Comparison of ENCODE assay signal across 10 mouse cellular contexts in genomic region chr5:88711128-88711527, GRCm38 (mm10). TPM values are rescaled to one million over a fixed set of nuclear protein-coding genes. Genes with fewer than 3 reads are reported as not detected.
DNase-seq lines count a peak whose midpoint lies in the region; ATAC-seq and TF ChIP-seq lines count a peak whose summit lies in the region.
"Had no signal": no experiment of that assay in that cellular context is flagged by ENCODE, and none has a peak within 500 bp of the region (broad histone marks: within the 10 kb centered on the region; RNA-seq: fewer than 3 reads in every experiment).

No protein-coding gene starts in this region.

- H3K4me1 ChIP-seq in lung, embryonic 14.5 days (ENCODE audit: insufficient read depth): no peaks in the 10 kb centered on the region
- no peaks in the 10 kb centered on the region for H3K4me1 ChIP-seq in lung, adult 2 months (ENCODE audit: control insufficient read depth, insufficient read depth, low read length)
- peaks cover 12% of the 10 kb centered on the region; the same call in 1 of the 2 replicates for H3K4me1 ChIP-seq in lung, embryonic 15.5 days
- H3K4me1 ChIP-seq in liver, embryonic 11.5 days (replicated peaks; ENCODE audit: control insufficient read depth, insufficient read depth, low read length): no peaks in the 10 kb centered on the region

- no peaks in the 10 kb centered on the region for H3K9me3 ChIP-seq in lung, embryonic 14.5 days (ENCODE audit: low read depth, low read length)
- no peaks in the 10 kb centered on the region for H3K9me3 ChIP-seq in lung, embryonic 15.5 days
- H3K9me3 ChIP-seq in liver, embryonic 11.5 days (ENCODE audit: control insufficient read depth, low read length): no peaks in the 10 kb centered on the region

- H3K27me3 ChIP-seq in lung, embryonic 14.5 days (ENCODE audit: insufficient read depth, low read length): no peaks in the 10 kb centered on the region
- no peaks in the 10 kb centered on the region for H3K27me3 ChIP-seq in lung, embryonic 15.5 days
- no peaks in the 10 kb centered on the region for H3K27me3 ChIP-seq in liver, embryonic 11.5 days (replicated peaks; ENCODE audit: control insufficient read depth, insufficient read depth, low read length)

- peak; percentile 74 for ATAC-seq in lung, embryonic 14.5 days (ENCODE audit: insufficient read depth)
- peak; percentile 59; the same call in 1 of the 2 replicates for ATAC-seq in lung, embryonic 15.5 days (ENCODE audit: borderline replicate concordance, extremely low read depth, low FRiP score, low TSS enrichment)
- no peak for ATAC-seq in liver, embryonic 11.5 days (replicated peaks; ENCODE audit: low FRiP score)
- ATAC-seq: activated CD4-positive, CD25-positive, alpha-beta regulatory T cell, adult 4 months had no signal

- no peaks in the 10 kb centered on the region for H3K36me3 ChIP-seq in lung, embryonic 14.5 days (ENCODE audit: insufficient read depth)
- no peaks in the 10 kb centered on the region for H3K36me3 ChIP-seq in lung, embryonic 15.5 days
- no peaks in the 10 kb centered on the region for H3K36me3 ChIP-seq in liver, embryonic 11.5 days (ENCODE audit: control insufficient read depth, insufficient read depth, low read length)

- H3K9ac ChIP-seq in lung, embryonic 14.5 days: no peak overlapping the region
- no peak overlapping the region for H3K9ac ChIP-seq in lung, embryonic 15.5 days
- no peak overlapping the region for H3K9ac ChIP-seq in liver, embryonic 11.5 days (ENCODE audit: low read depth, low read length)

- DNase-seq in gastrocnemius, adult 2 months: no peak
- DNase-seq in gastrocnemius, postnatal 14 days: no peak
- peak; percentile 23 for DNase-seq in lung, embryonic 14.5 days
- DNase-seq in lung, adult 2 months: no peak
- no peak for DNase-seq in adrenal gland, adult 8-10 months
- no peak for DNase-seq in left cerebral cortex, adult 8-10 months (ENCODE audit: low spot score in 2 of 2)
- no peak for DNase-seq in liver, embryonic 11.5 days (ENCODE audit: low spot score)
- DNase-seq: cerebellum, adult 8-10 months had no signal

- intact Hi-C loops in gastrocnemius, adult 2 months (cut with DNase I): no loop called here
- intact Hi-C loops in gastrocnemius, postnatal 14 days (cut with DNase I; ENCODE audit: low total_unique reads): no loop called here

- H3K27ac ChIP-seq in gastrocnemius, adult 2 months: peak overlapping the region; percentile 24; the same call in 1 of the 2 replicates
- peak overlapping the region; percentile 63 for H3K27ac ChIP-seq in lung, embryonic 14.5 days (ENCODE audit: low read depth)
- peak overlapping the region; percentile 39; the same call in 1 of the 2 replicates for H3K27ac ChIP-seq in lung, embryonic 15.5 days
- H3K27ac ChIP-seq in liver, embryonic 11.5 days (ENCODE audit: low read depth, low read length): no peak overlapping the region

- no peak overlapping the region for H3K4me3 ChIP-seq in gastrocnemius, adult 2 months
- H3K4me3 ChIP-seq in lung, embryonic 14.5 days (ENCODE audit: low read depth, low read length): no peak overlapping the region
- no peak overlapping the region for H3K4me3 ChIP-seq in lung, adult 2 months (replicated peaks; ENCODE audit: extremely low read depth, low read depth, low read length)
- no peak overlapping the region for H3K4me3 ChIP-seq in lung, embryonic 15.5 days
- H3K4me3 ChIP-seq in liver, embryonic 11.5 days (ENCODE audit: low read depth, low read length): no peak overlapping the region

- no peak for TF ChIP-seq CTCF in gastrocnemius, adult 2 months (IDR thresholded peaks at IDR 0.05)
- TF ChIP-seq CTCF in lung, embryonic 14.5 days (IDR thresholded peaks at IDR 0.05; ENCODE audit: low read depth): no peak
- TF ChIP-seq CTCF in lung, adult 2 months (IDR thresholded peaks at IDR 0.05; ENCODE audit: insufficient read depth, low read length): no peak

- TF ChIP-seq POLR2A in lung, adult 2 months (IDR thresholded peaks at IDR 0.05; ENCODE audit: borderline replicate concordance, extremely low read depth, low read depth, low read length): no peak

- no peak overlapping the region for H3K4me2 ChIP-seq in lung, embryonic 14.5 days
- no peak overlapping the region for H3K4me2 ChIP-seq in lung, embryonic 15.5 days
- H3K4me2 ChIP-seq in liver, embryonic 11.5 days: no peak overlapping the region

RNA-seq across cellular contexts. Expression of gene Mob1b, which starts 9.5 kb away (rescaled TPM):
- total RNA-seq in gastrocnemius, adult 2 months (2021): 10 to 100 TPM; 18.8 to 23.3 TPM
- total RNA-seq in gastrocnemius, postnatal 14 days (2021): 10 to 100 TPM; 25.8 to 29.9 TPM
- 16.0 and 17.1 TPM in 2 replicates for polyA plus RNA-seq in lung, embryonic 14.5 days (2014; fragmentation: Nextera tagmentation; extraction: Ambion mirVana)
- 3.2 and 7.1 TPM in 2 replicates for polyA plus RNA-seq in lung, adult 2 months (2012; rRNA removed)
- polyA plus RNA-seq in lung, embryonic 15.5 days (2015; fragmentation: Nextera tagmentation; extraction: Ambion mirVana): 10.6 and 11.9 TPM in 2 replicates
- 10 to 100 TPM; 33.4 to 37.1 (median 36.0) TPM for total RNA-seq in adrenal gland, adult 8-10 months (2022)
- 10 to 100 TPM; 22.9 to 25.3 (median 24.4) TPM for total RNA-seq in left cerebral cortex, adult 8-10 months (2022)
- polyA plus RNA-seq in liver, embryonic 11.5 days (2014; fragmentation: Nextera tagmentation; extraction: Ambion mirVana): 16.0 TPM in 2 replicates

RNA-seq across cellular contexts. Expression of gene Grsf1, which starts 35.2 kb away (rescaled TPM):
- 100 to 1,000 TPM; 125 to 167 TPM for total RNA-seq in gastrocnemius, adult 2 months (2021)
- 100 to 1,000 TPM; 112 to 120 TPM for total RNA-seq in gastrocnemius, postnatal 14 days (2021)
- polyA plus RNA-seq in lung, embryonic 14.5 days (2014; fragmentation: Nextera tagmentation; extraction: Ambion mirVana): 71.4 and 73.3 TPM in 2 replicates
- polyA plus RNA-seq in lung, adult 2 months (2012; rRNA removed): 20.1 and 23.5 TPM in 2 replicates
- 59.4 and 62.5 TPM in 2 replicates for polyA plus RNA-seq in lung, embryonic 15.5 days (2015; fragmentation: Nextera tagmentation; extraction: Ambion mirVana)
- total RNA-seq in adrenal gland, adult 8-10 months (2022): 100 to 1,000 TPM; 121 to 154 (median 133) TPM
- total RNA-seq in left cerebral cortex, adult 8-10 months (2022): 100 to 1,000 TPM; 101 to 106 (median 103) TPM
- 53.8 and 62.2 TPM in 2 replicates for polyA plus RNA-seq in liver, embryonic 11.5 days (2014; fragmentation: Nextera tagmentation; extraction: Ambion mirVana)

RNA-seq across cellular contexts. Expression of gene Dck, which starts 53.7 kb away (rescaled TPM):
- total RNA-seq in gastrocnemius, adult 2 months (2021): 1 to 10 TPM; 1.0 to 1.4 TPM
- 1 to 10 TPM; 2.6 to 3.8 TPM for total RNA-seq in gastrocnemius, postnatal 14 days (2021)
- polyA plus RNA-seq in lung, embryonic 14.5 days (2014; fragmentation: Nextera tagmentation; extraction: Ambion mirVana): 61.5 and 61.7 TPM in 2 replicates
- 2.1 and 3.3 TPM in 2 replicates for polyA plus RNA-seq in lung, adult 2 months (2012; rRNA removed)
- polyA plus RNA-seq in lung, embryonic 15.5 days (2015; fragmentation: Nextera tagmentation; extraction: Ambion mirVana): 51.5 and 52.4 TPM in 2 replicates
- 1 to 10 TPM; 3.2 to 4.0 (median 3.6) TPM for total RNA-seq in adrenal gland, adult 8-10 months (2022)
- total RNA-seq in left cerebral cortex, adult 8-10 months (2022): 10 to 100 TPM; 14.5 to 15.2 (median 14.7) TPM
- polyA plus RNA-seq in liver, embryonic 11.5 days (2014; fragmentation: Nextera tagmentation; extraction: Ambion mirVana): 87.7 and 98.8 TPM in 2 replicates
